Mouse (Mus musculus) heart, adult 9 months (tissue): ENCODE results near the gene Fam216a.
A peak's percentile ranks its signal among the peaks of the same experiment; 100 is the strongest.
"Not testable (repeated sequence)": the region's sequence is repeated elsewhere in the genome, so short reads cannot be mapped to it uniquely, and the experiment has no call there.

Experiments used
- DNase-seq, 2 experiments: peaks; one replicate each; pipeline ENCODE4 v3.0.0; 2022; ENCODE audit warnings: low spot score in 2 of 2

Fam216a gene

GRCm38 (mm10) chr5:122372192-122372769, at the start of gene Fam216a:
TSS of gene Fam216a (minus strand) at chr5:122372364.
- peak; percentile 98 to 99 for DNase-seq

DNA sequence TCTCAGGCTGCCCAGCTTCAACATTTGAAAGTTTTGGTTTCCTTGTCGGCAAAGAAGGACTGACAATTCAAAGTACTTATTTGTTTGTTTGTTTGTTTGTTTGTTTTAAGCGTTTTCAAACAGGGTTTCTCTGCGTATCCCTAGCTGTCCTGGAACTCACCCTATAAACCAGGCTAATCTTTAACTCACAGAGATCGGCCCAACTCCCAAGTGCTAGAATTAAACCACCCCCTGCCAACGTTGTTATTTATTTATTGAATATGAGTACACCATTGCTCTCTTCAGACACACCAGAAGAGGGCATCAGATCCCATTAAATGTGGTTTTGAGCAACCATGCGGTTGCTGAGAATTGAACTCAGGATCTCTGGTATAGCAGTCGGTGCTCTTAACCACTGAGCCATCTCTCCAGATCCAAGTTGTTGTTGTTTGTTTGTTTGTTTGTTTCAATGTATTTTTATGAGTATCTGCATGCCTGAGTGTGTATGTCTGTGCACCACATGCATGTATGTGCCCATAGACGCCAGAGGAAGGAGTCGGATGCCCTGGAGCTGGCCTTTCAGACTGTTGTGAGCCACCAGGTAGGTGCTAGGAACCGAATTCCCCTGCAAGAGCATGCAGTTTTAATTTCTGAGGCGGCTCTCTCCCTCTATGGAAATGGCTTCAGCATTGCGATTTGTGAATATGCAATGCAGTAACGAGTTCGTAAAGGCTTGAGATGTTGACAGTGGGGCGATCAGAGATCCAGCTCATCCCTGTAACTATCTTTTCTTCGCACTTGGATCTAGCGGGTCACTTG, 49.3 kb upstream of the Fam216a start, which contains the start of gene Anapc7:
TSS of gene Anapc7 (plus strand) at position 423 of the 798 bp plus-strand sequence.
- DNase-seq: no peak

- not testable (repeated sequence) for DNase-seq
These were observed 48.5 kb upstream of the Fam216a start for GRCm38 (mm10) chr5:122420676-122421075.

- no peak for DNase-seq
These were observed 43.3 kb upstream of the Fam216a start for GRCm38 (mm10) chr5:122415465-122415864.

DNA sequence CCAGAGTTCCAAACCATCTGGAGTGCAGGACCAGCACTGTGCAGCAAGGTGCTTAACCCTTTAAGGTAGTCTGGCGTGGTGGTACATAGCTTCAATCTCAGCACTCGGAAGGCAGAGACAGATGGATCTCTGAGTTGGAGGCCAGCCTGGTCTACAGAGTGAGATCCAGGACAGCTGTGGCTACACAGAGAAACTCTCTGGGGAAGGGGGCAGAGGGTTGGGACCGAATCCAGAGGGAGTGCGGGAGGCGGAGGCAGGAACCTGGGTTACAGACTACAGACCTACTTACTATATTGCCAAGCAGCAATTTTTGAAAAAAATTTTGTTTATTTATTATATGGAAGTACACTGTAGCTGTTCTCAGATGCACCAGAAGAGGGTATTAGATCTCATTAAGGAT, 42.2 kb upstream of the Fam216a start:
- no peak for DNase-seq

DNA sequence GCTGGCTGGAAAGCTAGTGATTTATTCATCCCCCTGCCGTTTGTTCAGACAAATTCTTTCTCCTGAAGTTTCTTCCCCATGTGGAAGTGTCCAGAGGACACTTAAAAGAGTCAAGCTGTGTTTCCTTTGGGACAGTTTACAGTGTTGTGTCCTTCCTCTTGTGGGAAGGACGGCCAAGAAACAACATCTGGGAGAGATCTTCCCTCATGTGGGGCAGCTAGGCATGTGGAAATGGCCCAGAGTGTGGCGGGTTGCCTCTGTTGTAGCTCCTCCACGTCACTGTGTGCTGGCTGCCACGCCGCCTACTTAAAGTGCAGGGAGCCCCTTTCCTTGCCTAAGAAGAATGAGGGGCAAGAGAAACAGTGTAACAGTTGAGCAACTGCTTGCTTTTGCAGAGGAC, 40.7 kb upstream of the Fam216a start:
- peak in 1 of 2 experiments; percentile 48 for DNase-seq

DNA sequence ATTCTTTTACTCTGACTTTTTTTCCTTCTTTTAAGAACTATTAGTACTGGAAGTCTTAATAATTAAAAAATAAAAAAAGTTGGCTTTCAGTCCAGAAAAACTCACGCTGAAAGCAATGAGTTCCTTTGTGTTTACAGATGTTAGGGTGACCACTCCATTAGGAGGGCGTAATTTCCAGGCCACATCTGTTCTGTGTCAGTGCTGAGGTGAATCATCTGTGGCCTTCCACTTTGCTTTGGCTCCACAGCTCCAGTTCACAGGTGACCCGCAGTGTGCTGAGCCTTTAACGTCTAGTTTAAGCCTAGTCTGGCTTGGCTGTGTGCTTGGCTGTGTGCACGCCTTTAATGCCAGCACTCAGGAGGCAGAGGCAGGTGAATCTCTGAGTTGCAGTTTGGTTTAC, 39.7 kb upstream of the Fam216a start:
- peak; percentile 49 to 53 for DNase-seq

GRCm38 (mm10) chr5:122409692-122410645, 37.8 kb upstream of the Fam216a start:
- no peak for DNase-seq

- no peak for DNase-seq
These were observed 33.4 kb upstream of the Fam216a start for GRCm38 (mm10) chr5:122405537-122405936.

DNA sequence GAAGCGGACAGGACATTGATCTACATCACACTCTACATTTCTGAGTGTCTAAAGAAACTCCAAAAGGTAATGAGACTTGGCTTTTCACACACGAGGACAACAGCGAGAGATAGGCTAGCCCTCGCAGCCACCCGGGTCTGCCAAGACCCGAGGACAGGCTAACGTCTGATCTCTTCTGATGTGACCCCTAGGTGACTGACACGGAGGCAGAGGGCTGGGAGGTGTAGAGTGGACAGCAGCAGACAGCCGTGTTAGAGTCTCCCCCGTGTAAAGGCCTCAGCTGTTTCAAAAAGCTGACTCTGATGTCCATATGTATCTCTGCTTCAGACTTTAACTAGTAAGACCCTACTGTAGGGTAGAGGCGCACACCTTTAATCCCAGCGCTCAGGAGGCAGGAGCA, 31.2 kb upstream of the Fam216a start:
- DNase-seq: no peak

GRCm38 (mm10) chr5:122402772-122403171, 30.6 kb upstream of the Fam216a start:
- DNase-seq: peak; percentile 87 to 90

GRCm38 (mm10) chr5:122402160-122402559, 30.0 kb upstream of the Fam216a start:
- DNase-seq: no peak

GRCm38 (mm10) chr5:122401303-122401640, 29.1 kb upstream of the Fam216a start:
- DNase-seq: peak; percentile 55 to 78

GRCm38 (mm10) chr5:122400628-122401302, 28.6 kb upstream of the Fam216a start:
- DNase-seq: peak; percentile 92 to 93

- DNase-seq: peak in 1 of 2 experiments; percentile 37
These were observed 27.7 kb upstream of the Fam216a start for GRCm38 (mm10) chr5:122399871-122400270.

DNA sequence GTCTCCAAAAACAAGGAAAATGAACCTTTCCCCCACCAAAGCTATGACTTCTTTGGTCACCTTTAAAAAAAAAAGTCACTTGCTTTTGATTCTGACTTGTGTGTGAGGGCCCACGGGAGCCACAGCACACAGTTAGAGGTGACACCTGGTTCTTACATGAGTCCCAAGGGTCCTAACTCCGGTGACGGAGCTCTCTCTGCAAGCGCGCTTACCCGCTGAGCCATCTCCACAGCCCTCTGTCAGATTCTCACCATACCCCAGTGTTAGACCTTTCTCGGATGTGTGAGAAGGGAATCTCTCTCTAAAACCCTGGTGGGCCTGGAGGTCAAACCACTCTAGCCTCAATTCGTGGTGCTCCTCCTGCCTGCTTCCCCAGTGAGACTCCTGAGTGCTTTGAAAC, 25.3 kb upstream of the Fam216a start:
- DNase-seq: no peak

DNA sequence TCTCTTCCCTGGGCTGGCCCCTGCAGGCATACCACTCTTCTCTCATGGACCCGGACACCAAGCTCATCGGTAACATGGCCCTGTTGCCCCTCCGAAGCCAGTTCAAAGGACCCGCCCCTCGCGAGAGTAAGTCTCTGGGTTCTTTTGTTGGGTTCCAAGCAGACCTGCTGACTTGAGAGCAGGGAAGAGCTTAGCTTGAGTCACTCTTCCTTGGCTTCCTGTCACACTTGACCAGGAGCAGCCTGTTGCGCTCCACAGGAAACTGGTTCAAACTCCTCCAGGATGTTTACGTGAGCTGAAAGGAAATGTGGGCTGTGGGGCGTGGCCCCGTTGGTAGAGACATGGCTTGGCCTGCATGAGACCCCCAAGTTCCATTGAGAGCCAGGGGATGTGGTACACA, 24.6 kb upstream of the Fam216a start:
- DNase-seq: peak; percentile 70 to 81

DNA sequence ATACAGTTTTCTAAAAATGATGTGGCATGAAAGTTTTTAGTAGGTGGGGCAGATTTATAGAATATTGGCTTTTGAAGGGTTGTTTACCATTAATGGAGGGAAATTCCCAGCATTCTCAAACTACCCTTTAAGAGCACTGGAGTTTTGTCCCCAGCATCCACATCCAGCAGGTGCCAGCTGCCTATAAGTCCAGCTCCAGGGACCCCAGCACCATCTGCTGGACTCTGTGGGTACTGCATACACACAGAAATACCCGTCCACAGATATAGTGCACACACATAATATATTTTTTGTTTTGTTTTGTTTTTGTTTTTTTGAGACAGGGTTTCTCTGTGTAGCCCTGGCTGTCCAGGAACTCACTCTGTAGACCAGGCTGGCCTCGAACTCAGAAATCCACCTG, 21.7 kb upstream of the Fam216a start:
- DNase-seq: peak in 1 of 2 experiments; percentile 48

DNA sequence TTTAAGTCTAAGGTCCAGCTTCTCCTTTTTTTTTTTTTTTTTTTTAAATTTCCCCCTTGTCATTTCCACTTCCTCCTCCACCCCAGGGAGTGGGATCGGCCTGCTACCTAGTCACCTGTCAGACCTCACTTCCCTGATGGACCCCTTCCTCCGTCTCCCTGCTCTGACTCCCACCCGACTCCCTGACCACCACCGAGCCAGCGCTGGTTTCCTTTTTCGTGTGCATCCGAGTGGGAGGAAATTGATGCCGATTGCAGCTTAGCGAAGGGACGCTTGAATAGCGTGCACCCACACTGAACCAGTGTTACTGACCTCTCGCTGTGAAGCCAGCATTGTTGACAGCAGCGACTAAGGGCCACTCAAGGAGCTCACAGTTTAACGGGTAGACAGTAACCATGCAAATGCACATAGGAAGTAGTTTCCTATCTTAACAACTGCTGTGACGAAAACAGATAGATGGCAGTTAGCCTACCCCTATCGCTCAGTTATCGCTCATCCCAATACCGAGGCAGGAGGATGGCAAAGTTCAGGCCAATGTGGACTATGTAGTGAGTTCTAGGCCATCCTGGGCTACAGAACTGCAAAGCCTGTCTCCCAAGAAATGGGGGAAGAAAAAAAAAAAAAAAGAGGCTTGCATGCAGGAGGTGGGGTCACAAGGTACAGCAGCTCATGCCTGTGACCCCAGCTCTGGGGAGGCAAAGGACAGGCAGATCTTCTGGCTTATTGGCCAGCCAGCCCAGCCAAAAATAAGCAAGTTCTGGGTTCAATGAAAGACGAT, 20.3 kb upstream of the Fam216a start:
- DNase-seq: no peak

GRCm38 (mm10) chr5:122391786-122392180, 19.6 kb upstream of the Fam216a start, which contains the start of gene Arpc3:
TSS of gene Arpc3 (plus strand) at chr5:122391878.
- DNase-seq: peak; percentile 86 to 91
